Mouse (Mus musculus) CH12.LX (cell line): Measurements from ENCODE around the gene Ikzf1. TPM values are rescaled to one million over a fixed set of nuclear protein-coding genes. Genes with fewer than 3 reads are reported as not detected.

Experiments
- DNase-seq: peaks from one replicate; pipeline ENCODE4 v3.0.0-alpha.2; 2013; ENCODE audit errors: extremely low read depth
- H3K27ac ChIP-seq: 2 replicates; pipeline ENCODE4 v1.5.1; 2012; ENCODE audit warnings: low read depth, mild to moderate bottlenecking, control low read depth, moderate library complexity; ENCODE audit not compliant: insufficient read depth
- H3K27me3 ChIP-seq: replicated peaks from 2 replicates; pipeline ENCODE3; 2012; ENCODE audit warnings: inconsistent platforms
- H3K36me3 ChIP-seq, 2 experiments: replicated peaks in 1 of 2; 2 replicates each; pipeline versions ENCODE3 to v1.6.1; 2012; ENCODE audit warnings: inconsistent platforms in 1 of 2, low read length in 1 of 2, mild to moderate bottlenecking in 1 of 2, mixed read lengths in 1 of 2, moderate library complexity in 1 of 2; ENCODE audit not compliant: control insufficient read depth in 1 of 2, insufficient read depth in 1 of 2
- H3K4me1 ChIP-seq, 2 experiments: 2 replicates each; pipeline ENCODE4 v1.6.1; 2012; ENCODE audit warnings: inconsistent platforms in 1 of 2, moderate library complexity in 1 of 2; ENCODE audit not compliant: insufficient read depth in 2 of 2, control insufficient read depth in 1 of 2
- H3K4me2 ChIP-seq: 2 replicates; pipeline ENCODE4 v1.6.1; 2012; ENCODE audit warnings: low read depth, mild to moderate bottlenecking, control low read depth; ENCODE audit not compliant: poor library complexity, insufficient read depth, severe bottlenecking
- H3K4me3 ChIP-seq, 3 experiments: fragments of 150-350 bp in 1 of 3; sonication (generic) in 1 of 3; replicated peaks in 1 of 3; 2 replicates each; pipeline versions ENCODE3 to v1.5.1; 2011 to 2012; ENCODE audit warnings: low read depth in 2 of 3, low read length in 2 of 3, mild to moderate bottlenecking in 2 of 3, moderate library complexity in 2 of 3, control low read depth in 1 of 3, improper control_type of control experiment in 1 of 3, inconsistent platforms in 1 of 3, mixed read lengths in 1 of 3; ENCODE audit not compliant: poor library complexity in 1 of 3
- H3K79me2 ChIP-seq: replicated peaks from 2 replicates; pipeline ENCODE4 v1.6.1; 2012; ENCODE audit warnings: mild to moderate bottlenecking, moderate library complexity; ENCODE audit not compliant: control insufficient read depth, poor library complexity, insufficient read depth, severe bottlenecking; ENCODE audit errors: extremely low read depth
- H3K9ac ChIP-seq: 2 replicates; pipeline ENCODE4 v1.6.1; 2012; ENCODE audit warnings: low read depth, mild to moderate bottlenecking, control low read depth, moderate library complexity; ENCODE audit not compliant: insufficient read depth
- H3K9me3 ChIP-seq: replicated peaks from 2 replicates; pipeline ENCODE3; 2012; ENCODE audit warnings: low read length, inconsistent platforms, mixed read lengths
- BHLHE40 ChIP-seq: IDR thresholded peaks from 2 replicates; pipeline ENCODE4 v1.6.1; 2011; ENCODE audit warnings: mild to moderate bottlenecking, low read depth, low read length, improper control_type of control experiment
- CTCF ChIP-seq, 2 experiments: IDR thresholded peaks in 1 of 2; conservative IDR thresholded peaks in 1 of 2; 2 replicates each; pipeline ENCODE4 v1.5.1; 2011 to 2012; ENCODE audit warnings: low read depth in 2 of 2, low read length in 2 of 2, improper control_type of control experiment in 1 of 2, inconsistent platforms in 1 of 2, mild to moderate bottlenecking in 1 of 2, moderate library complexity in 1 of 2
- E2F4 ChIP-seq: IDR thresholded peaks from 2 replicates; pipeline ENCODE4 v1.6.1; 2011; ENCODE audit warnings: low read depth, low read length, improper control_type of control experiment; ENCODE audit not compliant: insufficient replicate concordance
- EP300 ChIP-seq: IDR thresholded peaks from 2 replicates; pipeline ENCODE4 v1.6.1; 2011; ENCODE audit warnings: low read length, improper control_type of control experiment
- ETS1 ChIP-seq: conservative IDR thresholded peaks from 2 replicates; pipeline ENCODE4 v1.6.1; 2012; ENCODE audit warnings: low read depth, mild to moderate bottlenecking, inconsistent platforms, low read length, improper control_type of control experiment, moderate library complexity
- GABPA ChIP-seq: IDR thresholded peaks from 2 replicates; pipeline ENCODE4 v1.6.1; 2012; ENCODE audit warnings: low read depth, low read length, improper control_type of control experiment, inconsistent platforms; ENCODE audit not compliant: insufficient replicate concordance
- HCFC1 ChIP-seq: IDR thresholded peaks from 2 replicates; pipeline ENCODE4 v1.6.1; 2012; ENCODE audit warnings: low read depth, mild to moderate bottlenecking, inconsistent platforms, low read length, improper control_type of control experiment
- IRF4 ChIP-seq: IDR thresholded peaks from 2 replicates; pipeline ENCODE4 v1.6.1; 2014; ENCODE audit warnings: low read depth, mild to moderate bottlenecking, inconsistent platforms, low read length, improper control_type of control experiment
- JUN ChIP-seq: IDR thresholded peaks from 2 replicates; pipeline ENCODE4 v1.6.1; 2011; ENCODE audit warnings: low read depth, mild to moderate bottlenecking, low read length, improper control_type of control experiment, moderate library complexity; ENCODE audit not compliant: insufficient read depth
- JUND ChIP-seq: conservative IDR thresholded peaks from 2 replicates; pipeline ENCODE4 v1.6.1; 2011; ENCODE audit warnings: low read depth, low read length, improper control_type of control experiment
- KAT2A ChIP-seq: IDR thresholded peaks from 2 replicates; pipeline ENCODE4 v1.6.1; 2012; ENCODE audit warnings: low read length, improper control_type of control experiment, inconsistent platforms; ENCODE audit not compliant: insufficient replicate concordance
- MAFK ChIP-seq: IDR thresholded peaks from 2 replicates; pipeline ENCODE4 v1.6.1; 2011; ENCODE audit warnings: low read length, improper control_type of control experiment; ENCODE audit not compliant: insufficient replicate concordance
- MAX ChIP-seq: IDR thresholded peaks from 2 replicates; pipeline ENCODE4 v1.6.1; 2011; ENCODE audit warnings: low read length, improper control_type of control experiment
- MEF2A ChIP-seq: IDR thresholded peaks from 2 replicates; pipeline ENCODE4 v1.6.1; 2014; ENCODE audit warnings: low read depth, mild to moderate bottlenecking, inconsistent platforms, low read length, improper control_type of control experiment, borderline replicate concordance
- MYC ChIP-seq: IDR thresholded peaks from 2 replicates; pipeline ENCODE4 v1.6.1; 2011; ENCODE audit warnings: low read depth, mild to moderate bottlenecking, improper control_type of control experiment, low read length
- NELFE ChIP-seq: IDR thresholded peaks from 2 replicates; pipeline ENCODE4 v1.6.1; 2011; ENCODE audit warnings: low read depth, low read length, improper control_type of control experiment
- NRF1 ChIP-seq: IDR thresholded peaks from 2 replicates; pipeline ENCODE4 v1.6.1; 2014; ENCODE audit warnings: low read depth, mild to moderate bottlenecking, inconsistent platforms, low read length, improper control_type of control experiment, moderate library complexity
- POLR2A ChIP-seq: IDR thresholded peaks from 2 replicates; pipeline ENCODE4 v1.6.1; 2011; ENCODE audit warnings: low read depth, mild to moderate bottlenecking, improper control_type of control experiment, low read length
- POLR2AphosphoS2 ChIP-seq: IDR thresholded peaks from 2 replicates; pipeline ENCODE4 v1.6.1; 2011; ENCODE audit warnings: low read depth, low read length, improper control_type of control experiment
- RAD21 ChIP-seq: IDR thresholded peaks from 2 replicates; pipeline ENCODE4 v1.6.1; 2011; ENCODE audit warnings: low read depth, mild to moderate bottlenecking, low read length, improper control_type of control experiment, moderate library complexity
- SMC3 ChIP-seq: IDR thresholded peaks from 2 replicates; pipeline ENCODE4 v1.6.1; 2011; ENCODE audit warnings: low read depth, low read length, improper control_type of control experiment
- TBP ChIP-seq: conservative IDR thresholded peaks from 2 replicates; pipeline ENCODE4 v1.6.1; 2011; ENCODE audit warnings: low read depth, low read length, improper control_type of control experiment
- TCF12 ChIP-seq: IDR thresholded peaks from 2 replicates; pipeline ENCODE4 v1.6.1; 2014; ENCODE audit warnings: low read depth, mild to moderate bottlenecking, inconsistent platforms, low read length, improper control_type of control experiment
- UBTF ChIP-seq: IDR thresholded peaks from 2 replicates; pipeline ENCODE4 v1.6.1; 2012; ENCODE audit warnings: low read depth, mild to moderate bottlenecking, inconsistent platforms, low read length, improper control_type of control experiment, moderate library complexity
- USF1 ChIP-seq: IDR thresholded peaks from 2 replicates; pipeline ENCODE4 v1.6.1; 2014; ENCODE audit warnings: low read depth, mild to moderate bottlenecking, inconsistent platforms, low read length, improper control_type of control experiment
- USF2 ChIP-seq: conservative IDR thresholded peaks from 2 replicates; pipeline ENCODE4 v1.6.1; 2011; ENCODE audit warnings: low read depth, low read length, improper control_type of control experiment
- ZC3H11A ChIP-seq: IDR thresholded peaks from 2 replicates; pipeline ENCODE4 v1.6.1; 2012; ENCODE audit warnings: low read depth, mild to moderate bottlenecking, inconsistent platforms, low read length, improper control_type of control experiment
- ZKSCAN1 ChIP-seq: IDR thresholded peaks from 2 replicates; pipeline ENCODE4 v1.6.1; 2012; ENCODE audit warnings: low read depth, inconsistent platforms, low read length, improper control_type of control experiment, borderline replicate concordance
- ZMIZ1 ChIP-seq: IDR thresholded peaks from 2 replicates; pipeline ENCODE4 v1.6.1; 2012; ENCODE audit warnings: low read depth, mild to moderate bottlenecking, inconsistent platforms, low read length, improper control_type of control experiment
- dilution Hi-C: fragments of 300-500 bp; cut with MboI; formaldehyde crosslinking; loops from 2 replicates; pipeline ENCODE4 v1.14.3; 2020; ENCODE audit warnings: low sequenced_read_pairs; ENCODE audit not compliant: extremely low pct_unique_long_range_greater_than_20kb, extremely low pct_ligation_motif_present
- in situ Hi-C: fragments of 300-500 bp; cut with MboI; formaldehyde crosslinking; loops from 3 replicates; pipeline ENCODE4 v1.14.3; 2019; ENCODE audit warnings: low sequenced_read_pairs, low pct_ligation_motif_present, low pct_unique_long_range_greater_than_20kb, mixed read lengths
- polyA plus RNA-seq: library from polyadenylated mRNA; unstranded; fragments of >175 nt; gene quantifications from 2 replicates; pipeline ENCODE4 v1.2.1, GENCODE M21; 2012; ENCODE audit warnings: low read depth; ENCODE audit not compliant: insufficient read length
- total RNA-seq, 2 experiments: library from RNA; depleted of rRNA; stranded (reverse); fragments of 300-350 nt in 1 of 2; fragments of >200 nt in 1 of 2; gene quantifications; 2 replicates each; pipeline ENCODE4 v1.2.3; 2012 to 2014

Gene Ikzf1
- total and polyA plus RNA-seq, 3 experiments: 33.1 to 68.7 (median 51.2) TPM

- dilution Hi-C loops (loop anchor here (25.0 kb wide), 1 partner anchor 142 kb away; no protein-coding TSS in a partner anchor), in situ Hi-C loops (loop anchor here (25.0 kb wide), 3 partner anchors 392 to 717 kb away; no protein-coding TSS in a partner anchor)
- DNase-seq: peak; percentile 97
- no peaks in the 10 kb centered on the region for H3K79me2 ChIP-seq
- no peaks in the 10 kb centered on the region for H3K27me3 ChIP-seq
- H3K27ac ChIP-seq: no peak overlapping the region
- H3K4me1 ChIP-seq: peaks cover 6 to 29% of the 10 kb centered on the region in 2 experiments
- no peak for TF ChIP-seq USF2
- no peak for TF ChIP-seq MAX
- TF ChIP-seq CTCF (conservative IDR thresholded peaks at IDR 0.05 in 1 of 2, IDR thresholded peaks at IDR 0.05 in 1 of 2; ENCODE audit: low read depth in 2 of 2, low read length in 2 of 2): peak; percentile 74 to 99
- TF ChIP-seq TBP: 0 out of 2 replicates have a peak, but pooled peaks have one; percentile 43
- TF ChIP-seq GABPA: no peak
- TF ChIP-seq ZC3H11A: peak; percentile 99
- peak; percentile 20; the same call in 1 of the 2 replicates for TF ChIP-seq MYC
- TF ChIP-seq IRF4: 0 out of 2 replicates have a peak, but pooled peaks have one; percentile 30
- TF ChIP-seq SMC3: peak; percentile 100
- 0 out of 2 replicates have a peak, but pooled peaks have one; percentile 27 for TF ChIP-seq POLR2A
- TF ChIP-seq JUND: peak; percentile 31; the same call in 1 of the 2 replicates
- no peak overlapping the region for H3K4me2 ChIP-seq
- no peaks in the 10 kb centered on the region for H3K9me3 ChIP-seq
- 0 out of 2 replicates have a peak overlapping the region, but pooled peaks have one; percentile 11 for H3K9ac ChIP-seq
- H3K36me3 ChIP-seq: no peaks in the 10 kb centered on the region
- H3K4me3 ChIP-seq: no peak overlapping the region
These were observed 135.4 kb downstream of the Ikzf1 start for GRCm38 (mm10) chr11:11820251-11820650.

- Histone ChIP-seq H3K9ac (0 out of 2 replicates have a peak overlapping the region, but pooled peaks have one; percentile 11), H3K27me3 (no peaks in the 10 kb centered on the region), H3K36me3 (no peaks in the 10 kb centered on the region), H3K9me3 (no peaks in the 10 kb centered on the region), H3K4me2 (no peak overlapping the region), H3K27ac (peak overlapping the region; percentile 14; the same call in 1 of the 2 replicates), H3K4me3 (no peak overlapping the region), H3K4me1 (peaks cover 6 to 29% of the 10 kb centered on the region in 2 experiments), H3K79me2 (no peaks in the 10 kb centered on the region)
- in situ Hi-C loops: loop anchor here (25.0 kb wide), 3 partner anchors 392 to 717 kb away; no protein-coding TSS in a partner anchor
- dilution Hi-C loops: loop anchor here (25.0 kb wide), 1 partner anchor 142 kb away; no protein-coding TSS in a partner anchor
- DNase-seq: peak; percentile 74
- TF ChIP-seq SMC3 (0 out of 2 replicates have a peak, but pooled peaks have one; percentile 1), HCFC1 (no peak), ZKSCAN1 (no peak), NRF1 (no peak), MEF2A (0 out of 2 replicates have a peak, but pooled peaks have one; percentile 15), POLR2AphosphoS2 (no peak), TBP (no peak), ZMIZ1 (no peak), NELFE (no peak), KAT2A (no peak), TCF12 (0 out of 2 replicates have a peak, but pooled peaks have one; percentile 42), BHLHE40 (peak; percentile 76), JUN (no peak), ZC3H11A (no peak), UBTF (no peak), IRF4 (no peak), USF2 (no peak), EP300 (peak; percentile 53; the same call in 1 of the 2 replicates), MAX (0 out of 2 replicates have a peak, but pooled peaks have one; percentile 11), ETS1 (peak; percentile 86), USF1 (no peak), MAFK (no peak), RAD21 (no peak; the same call in 1 of the 2 replicates), E2F4 (no peak), POLR2A (no peak), CTCF (conservative IDR thresholded peaks at IDR 0.05 in 1 of 2, IDR thresholded peaks at IDR 0.05 in 1 of 2; ENCODE audit: low read depth in 2 of 2, low read length in 2 of 2) (no peak), MYC (no peak)
These were observed 135.9 kb downstream of the Ikzf1 start for GRCm38 (mm10) chr11:11820737-11821136.
